Mouse (Mus musculus): ENCODE data around the gene Adamts7. TPM values are rescaled to one million over a fixed set of nuclear protein-coding genes. Genes with fewer than 3 reads are reported as not detected.

Gene Adamts7
- polyA plus RNA-seq, 1 experiment from 2014 or later: 7.9 TPM

DNA sequence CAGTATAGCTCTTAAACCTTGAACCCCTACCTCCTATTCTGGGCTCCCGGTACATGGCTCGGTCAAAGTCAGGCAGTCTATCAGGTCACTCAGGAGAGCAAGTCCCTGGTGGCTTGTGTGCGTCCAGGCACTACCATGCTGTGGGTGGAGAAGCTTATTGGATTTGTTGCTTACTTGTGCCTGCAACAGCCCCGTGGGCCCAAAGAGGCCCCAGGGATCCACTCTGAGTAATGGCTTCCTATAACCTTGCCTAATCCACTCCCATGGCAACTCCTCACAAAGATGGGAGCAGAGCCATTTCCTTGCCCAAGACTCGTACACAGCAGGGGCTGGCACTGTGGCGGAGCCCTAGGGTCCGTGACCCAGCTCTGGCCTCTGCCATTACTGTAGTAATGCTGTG, 38.2 kb downstream of the Adamts7 start:
- no peak overlapping the region for H3K9ac ChIP-seq
- 80% methylated on average over 7 of the region's 7 CpGs for WGBS
- no peak overlapping the region for H3K4me2 ChIP-seq
- no peaks in the 10 kb centered on the region for H3K9me3 ChIP-seq
- H3K4me1 ChIP-seq (replicated peaks): 0 out of 2 replicates have a peak, but pooled peaks cover 3% of the 10 kb centered on the region
- no peak for ATAC-seq (ENCODE audit: low FRiP score, low read depth)
- H3K27me3 ChIP-seq: no peaks in the 10 kb centered on the region
- H3K36me3 ChIP-seq: peaks cover 15% of the 10 kb centered on the region; the same call in 1 of the 2 replicates
- no peak overlapping the region for H3K4me3 ChIP-seq
- H3K27ac ChIP-seq (replicated peaks): no peak overlapping the region

DNA sequence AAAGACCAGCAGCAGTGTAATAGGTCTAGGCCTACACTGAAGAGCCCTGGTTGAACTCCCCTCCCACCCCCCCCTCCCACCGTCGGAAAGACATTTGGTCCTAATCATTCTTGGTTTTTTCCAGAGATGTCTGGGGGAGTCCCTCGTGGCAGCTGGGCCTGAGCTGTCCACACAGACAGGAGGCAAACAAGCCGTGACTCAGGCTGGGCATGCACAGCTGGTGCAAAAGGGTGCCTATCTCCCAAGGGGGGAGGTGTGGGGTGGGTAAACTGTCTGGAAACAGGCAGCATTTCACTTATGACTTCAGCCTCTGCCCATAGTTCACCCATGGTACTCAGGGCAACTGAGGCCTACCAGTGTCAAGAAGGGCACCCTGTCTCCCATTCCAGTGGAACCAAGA, 38.7 kb downstream of the Adamts7 start:
- no peak overlapping the region for H3K27ac ChIP-seq (replicated peaks)
- no peak overlapping the region for H3K4me3 ChIP-seq
- WGBS: 54% methylated on average over 4 of the region's 4 CpGs
- peaks cover 15% of the 10 kb centered on the region; the same call in 1 of the 2 replicates for H3K36me3 ChIP-seq
- no peak overlapping the region for H3K9ac ChIP-seq
- no peak overlapping the region for H3K4me2 ChIP-seq
- no peaks in the 10 kb centered on the region for H3K9me3 ChIP-seq
- 0 out of 2 replicates have a peak, but pooled peaks cover 3% of the 10 kb centered on the region for H3K4me1 ChIP-seq (replicated peaks)
- H3K27me3 ChIP-seq: no peaks in the 10 kb centered on the region
- ATAC-seq (ENCODE audit: low FRiP score, low read depth): no peak

DNA sequence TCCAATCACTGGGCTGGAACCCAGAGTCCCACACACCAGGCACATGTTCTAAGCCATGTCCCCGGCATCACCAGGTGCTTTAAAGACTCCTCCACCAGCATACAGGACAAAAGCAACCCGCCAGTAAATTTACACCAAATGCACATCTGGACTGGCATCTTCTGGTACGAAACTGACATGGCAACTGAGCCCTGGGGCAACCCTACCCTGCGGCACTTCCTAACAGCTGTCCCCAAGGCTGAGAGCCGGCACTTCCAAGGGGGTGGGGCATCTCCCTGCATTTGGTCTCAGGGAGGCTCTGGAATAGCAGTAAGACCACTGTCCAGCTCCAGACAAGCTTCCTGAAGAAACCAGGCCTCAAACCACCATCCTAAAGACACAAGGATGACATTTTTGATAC, 40.4 kb downstream of the Adamts7 start:
- Histone ChIP-seq H3K9ac (no peak overlapping the region), H3K4me3 (no peak overlapping the region), H3K36me3 (peaks cover 15% of the 10 kb centered on the region; the same call in 1 of the 2 replicates), H3K4me1 (replicated peaks) (0 out of 2 replicates have a peak, but pooled peaks cover 3% of the 10 kb centered on the region), H3K27me3 (no peaks in the 10 kb centered on the region), H3K9me3 (no peaks in the 10 kb centered on the region), H3K27ac (replicated peaks) (no peak overlapping the region), H3K4me2 (no peak overlapping the region)
- 80% methylated on average over 5 of the region's 5 CpGs for WGBS
- no peak for ATAC-seq (ENCODE audit: low FRiP score, low read depth)

DNA sequence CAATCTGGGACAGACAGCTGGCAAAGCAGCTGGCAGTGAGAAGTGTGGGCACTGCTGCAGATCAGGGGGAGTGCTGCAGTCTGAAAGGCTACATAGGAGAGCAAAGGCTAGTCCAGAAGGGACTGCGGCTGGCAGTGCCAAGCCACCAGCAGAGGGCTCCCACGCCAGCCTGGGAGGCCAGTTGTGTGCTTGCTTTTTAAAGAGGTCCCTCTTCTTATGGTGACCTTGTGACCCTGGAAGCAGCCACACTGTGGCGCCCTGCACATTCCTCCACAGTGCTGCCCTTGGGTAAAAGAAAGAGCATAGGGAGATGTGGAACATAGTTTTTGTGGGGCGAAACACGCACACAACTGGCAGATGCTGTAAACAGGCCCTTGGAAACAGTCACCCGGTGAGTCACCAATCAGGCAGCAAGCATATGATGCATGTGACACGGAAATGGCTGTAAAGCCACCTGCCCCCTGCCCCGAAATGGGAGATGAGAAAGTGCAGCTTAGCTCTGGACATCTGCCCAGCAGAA, 41.6 kb downstream of the Adamts7 start:
- Histone ChIP-seq H3K4me3 (no peak overlapping the region), H3K4me1 (replicated peaks) (no peaks in the 10 kb centered on the region), H3K9ac (no peak overlapping the region), H3K36me3 (peaks cover 19% of the 10 kb centered on the region; the same call in 1 of the 2 replicates), H3K27ac (replicated peaks) (no peak overlapping the region), H3K4me2 (no peak overlapping the region), H3K9me3 (no peaks in the 10 kb centered on the region), H3K27me3 (no peaks in the 10 kb centered on the region)
- WGBS: 58% methylated on average over 8 of the region's 8 CpGs
- peak; percentile 16; the same call in 1 of the 2 replicates for ATAC-seq (ENCODE audit: low FRiP score, low read depth)

DNA sequence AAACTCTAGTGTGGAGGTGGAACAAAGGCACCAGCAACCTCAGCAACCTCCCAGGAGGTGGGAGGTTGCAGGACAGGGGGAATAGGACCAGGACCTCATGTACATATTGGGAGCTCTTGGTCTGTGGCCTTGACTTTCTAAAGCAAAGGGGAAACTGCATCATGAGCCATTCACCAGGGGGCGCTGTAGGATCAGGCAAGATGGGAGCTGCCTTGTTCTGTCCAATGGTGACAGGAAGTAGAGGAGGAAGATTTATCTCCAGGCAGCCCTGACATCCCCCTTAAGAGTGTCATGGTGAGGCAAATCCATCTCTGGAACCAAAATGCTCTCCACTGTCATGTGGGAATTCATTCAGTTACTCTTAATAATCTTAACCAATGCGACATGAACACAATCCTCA, 43.6 kb downstream of the Adamts7 start:
- ATAC-seq (ENCODE audit: low FRiP score, low read depth): peak; percentile 49
- peaks cover 20% of the 10 kb centered on the region; the same call in 1 of the 2 replicates for H3K36me3 ChIP-seq
- 42% methylated on average over 2 of the region's 2 CpGs for WGBS

DNA sequence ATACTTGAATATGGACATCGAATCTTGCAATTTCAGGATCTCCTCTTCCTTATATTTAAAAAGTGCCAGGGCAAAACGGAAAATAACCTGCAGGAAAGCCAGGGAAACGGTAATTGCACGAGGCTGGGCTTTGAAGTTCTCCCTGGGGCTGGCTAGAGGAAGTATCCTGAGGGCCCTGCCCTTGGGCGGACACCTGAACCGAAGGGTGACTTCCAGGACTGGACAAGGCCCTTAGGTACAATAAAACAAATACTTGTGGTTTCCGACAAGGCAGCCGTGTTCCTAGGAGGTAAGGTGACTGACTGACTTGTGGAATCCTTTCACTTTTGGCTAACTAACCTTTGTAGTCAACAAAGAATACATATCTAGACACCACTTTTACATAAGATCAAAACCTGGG, 44.9 kb downstream of the Adamts7 start:
- 93% methylated on average over 8 of the region's 8 CpGs for WGBS
- ATAC-seq (ENCODE audit: low FRiP score, low read depth): no peak
- H3K4me3 ChIP-seq: no peak overlapping the region

More for the DNA sequence above, 43.6 kb downstream of the Adamts7 start:
- no peak overlapping the region for H3K4me3 ChIP-seq
- no peaks in the 10 kb centered on the region for H3K4me1 ChIP-seq (replicated peaks)
- H3K9me3 ChIP-seq: no peaks in the 10 kb centered on the region
- H3K27me3 ChIP-seq: no peaks in the 10 kb centered on the region
- H3K4me2 ChIP-seq: no peak overlapping the region
- H3K27ac ChIP-seq (replicated peaks): no peak overlapping the region
- no peak overlapping the region for H3K9ac ChIP-seq

DNA sequence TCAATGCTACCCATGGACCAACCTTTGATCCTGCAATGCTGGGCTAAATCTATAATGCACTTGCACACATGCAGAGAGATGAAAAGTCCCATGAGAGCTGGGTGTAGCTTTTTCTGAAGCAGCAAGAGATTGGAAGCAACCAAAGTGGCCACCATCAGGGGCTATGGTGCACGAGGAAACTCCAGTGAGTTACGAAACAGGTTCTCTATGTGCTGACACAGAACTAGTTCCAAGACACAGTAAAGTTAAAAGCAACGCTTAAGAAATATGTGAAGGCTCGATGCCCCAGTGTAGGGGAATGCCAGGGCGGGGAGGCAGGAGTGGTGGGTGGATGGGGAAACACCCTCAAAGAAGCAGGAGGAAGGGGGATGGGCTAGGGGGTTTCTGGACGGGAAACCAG, 45.8 kb downstream of the Adamts7 start:
- peaks cover 25% of the 10 kb centered on the region for H3K36me3 ChIP-seq
- no peaks in the 10 kb centered on the region for H3K27me3 ChIP-seq
- no peaks in the 10 kb centered on the region for H3K9me3 ChIP-seq
- 86% methylated on average over 6 of the region's 6 CpGs for WGBS
- no peak overlapping the region for H3K9ac ChIP-seq
- H3K4me1 ChIP-seq (replicated peaks): no peaks in the 10 kb centered on the region
- no peak overlapping the region for H3K4me3 ChIP-seq
- ATAC-seq (ENCODE audit: low FRiP score, low read depth): no peak
- H3K27ac ChIP-seq (replicated peaks): no peak overlapping the region
- no peak overlapping the region for H3K4me2 ChIP-seq

More for the DNA sequence above, 44.9 kb downstream of the Adamts7 start:
- Histone ChIP-seq H3K36me3 (peaks cover 20% of the 10 kb centered on the region), H3K9ac (no peak overlapping the region), H3K9me3 (no peaks in the 10 kb centered on the region), H3K4me1 (replicated peaks) (no peaks in the 10 kb centered on the region), H3K27ac (replicated peaks) (no peak overlapping the region), H3K4me2 (no peak overlapping the region), H3K27me3 (no peaks in the 10 kb centered on the region)

DNA sequence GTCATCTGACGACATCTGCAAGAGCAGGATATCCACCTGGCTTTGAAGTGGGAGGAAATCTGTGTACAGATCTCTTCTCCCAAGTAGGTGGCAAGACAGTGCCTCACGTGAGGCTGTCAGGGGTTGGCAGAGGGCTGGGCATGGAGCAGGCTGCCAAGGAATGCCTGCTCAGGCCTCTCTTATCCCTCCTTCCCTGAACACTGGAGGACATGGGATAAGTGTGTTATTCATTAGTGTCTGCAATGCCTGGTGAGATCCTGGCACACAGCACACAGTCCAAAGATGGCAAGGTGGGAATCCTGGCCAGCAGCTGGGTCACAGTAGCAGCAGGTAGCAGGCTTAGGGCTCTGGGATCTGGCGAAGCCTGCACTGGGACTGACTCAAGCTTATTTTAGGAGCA, 50.3 kb downstream of the Adamts7 start:
- Histone ChIP-seq H3K27me3 (no peaks in the 10 kb centered on the region), H3K4me3 (no peak overlapping the region), H3K4me1 (replicated peaks) (no peaks in the 10 kb centered on the region), H3K27ac (replicated peaks) (no peak overlapping the region), H3K4me2 (no peak overlapping the region), H3K36me3 (peaks cover 24% of the 10 kb centered on the region; the same call in 1 of the 2 replicates), H3K9me3 (no peaks in the 10 kb centered on the region), H3K9ac (no peak overlapping the region)
- ATAC-seq (ENCODE audit: low FRiP score, low read depth): no peak
- 73% methylated on average over 3 of the region's 3 CpGs for WGBS

DNA sequence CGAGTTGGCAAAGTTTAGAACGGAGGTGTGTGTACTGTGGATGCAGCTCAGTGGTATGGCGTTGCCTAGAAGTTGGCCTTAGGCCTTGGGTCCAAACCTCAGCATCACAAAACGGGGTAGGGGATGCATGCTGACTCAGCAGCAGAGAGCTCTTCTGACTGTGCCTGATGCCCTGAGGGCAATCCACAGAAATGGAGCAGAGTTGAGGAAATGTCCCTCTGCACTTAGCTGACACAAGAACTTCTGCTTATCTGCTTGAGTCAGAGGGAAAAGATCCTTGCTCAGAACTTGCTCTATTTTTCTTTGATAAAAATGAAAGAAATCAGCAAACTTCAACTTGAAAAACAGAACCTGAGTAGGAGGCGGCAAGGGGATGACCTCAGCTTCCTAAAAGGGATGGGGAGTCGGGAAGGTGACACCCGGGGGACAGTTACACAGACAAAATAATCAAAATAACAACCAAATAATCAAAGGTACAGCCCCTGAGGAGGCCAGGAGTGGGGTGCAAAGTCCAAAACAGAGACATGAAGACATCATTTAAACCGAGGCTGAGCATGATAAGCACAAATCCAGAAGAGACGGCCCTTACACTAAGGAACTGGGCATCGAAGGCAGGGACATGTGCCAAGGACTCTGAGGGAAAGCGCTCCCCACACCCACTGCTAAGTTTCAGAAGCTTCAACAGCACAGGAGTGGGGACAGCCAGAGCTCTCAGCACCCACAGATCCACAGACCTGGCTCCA, 53.6 kb downstream of the Adamts7 start:
- Histone ChIP-seq H3K4me2 (no peak overlapping the region), H3K4me1 (replicated peaks) (no peaks in the 10 kb centered on the region), H3K36me3 (peaks cover 40% of the 10 kb centered on the region), H3K9me3 (no peaks in the 10 kb centered on the region), H3K27me3 (no peaks in the 10 kb centered on the region), H3K4me3 (no peak overlapping the region), H3K27ac (replicated peaks) (no peak overlapping the region), H3K9ac (no peak overlapping the region)
- WGBS: 87% methylated on average over 11 of the region's 11 CpGs
- ATAC-seq (ENCODE audit: low FRiP score, low read depth): peak; percentile 42; the same call in 1 of the 2 replicates

DNA sequence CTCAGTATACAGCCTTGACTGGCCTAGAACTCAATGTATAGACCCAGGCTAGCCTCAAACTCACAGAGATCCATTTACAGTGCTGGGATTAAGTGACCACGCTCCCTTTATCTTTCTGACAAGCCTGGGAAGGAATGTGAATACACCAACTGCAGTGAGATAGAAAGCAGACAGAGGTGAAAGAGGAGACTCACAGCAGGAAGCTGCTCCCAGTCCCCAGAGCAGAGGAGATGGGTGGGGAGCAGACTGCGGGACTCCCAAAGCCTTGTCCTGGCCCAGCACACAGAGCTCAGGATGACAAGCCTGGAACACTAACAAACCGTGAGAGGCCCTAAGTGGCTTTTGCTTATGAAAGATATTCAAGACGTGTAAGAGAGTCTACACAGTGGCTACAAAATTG, 54.6 kb downstream of the Adamts7 start:
- H3K4me2 ChIP-seq: no peak overlapping the region
- no peak overlapping the region for H3K4me3 ChIP-seq
- no peaks in the 10 kb centered on the region for H3K4me1 ChIP-seq (replicated peaks)
- H3K9me3 ChIP-seq: no peaks in the 10 kb centered on the region
- ATAC-seq (ENCODE audit: low FRiP score, low read depth): no peak
- H3K9ac ChIP-seq: no peak overlapping the region
- H3K27ac ChIP-seq (replicated peaks): no peak overlapping the region
- 36% methylated on average over 4 of the region's 4 CpGs for WGBS
- peaks cover 41% of the 10 kb centered on the region for H3K36me3 ChIP-seq
- H3K27me3 ChIP-seq: no peaks in the 10 kb centered on the region

DNA sequence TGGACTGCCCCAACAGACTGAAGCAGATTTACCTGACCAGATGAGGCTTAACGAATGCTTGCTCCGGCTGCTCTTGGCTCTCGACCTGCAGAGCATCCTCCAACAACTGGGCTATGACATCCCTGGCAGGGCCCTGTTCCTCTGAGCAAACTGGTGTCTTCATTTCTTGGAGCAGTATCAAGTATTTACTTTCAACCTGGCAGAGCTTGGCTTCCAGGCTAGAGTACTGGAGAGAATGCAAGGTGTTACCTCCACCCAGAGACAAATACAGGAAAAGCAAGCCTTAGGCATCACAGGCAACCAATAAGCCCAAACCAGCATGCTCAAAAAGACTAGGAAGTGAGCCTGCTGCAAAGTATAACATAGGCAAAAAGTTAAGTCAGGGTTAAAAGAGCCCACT, 59.4 kb downstream of the Adamts7 start:
- no peaks in the 10 kb centered on the region for H3K4me1 ChIP-seq (replicated peaks)
- 91% methylated on average over 3 of the region's 3 CpGs for WGBS
- no peaks in the 10 kb centered on the region for H3K27me3 ChIP-seq
- H3K9ac ChIP-seq: no peak overlapping the region
- no peak overlapping the region for H3K27ac ChIP-seq (replicated peaks)
- H3K4me3 ChIP-seq: no peak overlapping the region
- no peaks in the 10 kb centered on the region for H3K9me3 ChIP-seq
- ATAC-seq (ENCODE audit: low FRiP score, low read depth): no peak
- peaks cover 43% of the 10 kb centered on the region for H3K36me3 ChIP-seq
- H3K4me2 ChIP-seq: no peak overlapping the region

DNA sequence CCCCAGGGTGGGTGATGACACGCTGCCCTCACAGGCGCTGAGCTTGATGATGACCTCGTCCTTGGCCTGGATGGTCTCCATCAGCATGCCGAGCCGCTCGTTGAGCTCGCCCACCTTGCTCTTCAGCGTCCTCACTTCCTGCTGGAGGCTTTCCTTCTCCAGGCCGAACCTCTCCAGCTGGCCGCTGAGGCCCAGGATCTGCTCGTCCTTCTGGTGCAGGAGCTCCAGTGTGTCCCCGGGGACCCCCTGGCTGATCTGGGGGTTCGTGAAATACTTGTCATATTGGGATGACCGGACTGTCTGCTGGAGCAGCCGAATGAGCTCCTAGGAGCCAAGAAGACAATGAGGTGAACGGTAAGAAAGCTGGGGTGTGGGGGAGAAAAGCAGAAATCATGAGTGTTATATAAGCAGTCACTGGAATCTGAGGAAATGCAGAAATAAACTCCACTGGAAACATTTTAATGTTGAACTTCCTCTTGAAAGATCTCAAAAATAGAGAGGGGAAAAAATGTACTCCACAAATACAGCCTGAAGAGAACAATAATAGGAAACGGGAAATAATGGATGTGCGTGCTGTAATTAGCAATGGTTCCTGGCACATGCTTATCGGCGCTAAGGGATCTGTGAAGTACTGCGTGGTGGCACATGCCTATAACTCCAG, 63.3 kb downstream of the Adamts7 start:
- no peak for ATAC-seq (ENCODE audit: low FRiP score, low read depth)
- H3K4me2 ChIP-seq: no peak overlapping the region
- H3K4me3 ChIP-seq: no peak overlapping the region
- no peaks in the 10 kb centered on the region for H3K9me3 ChIP-seq
- H3K27ac ChIP-seq (replicated peaks): no peak overlapping the region
- no peaks in the 10 kb centered on the region for H3K27me3 ChIP-seq
- peaks cover 20% of the 10 kb centered on the region; the same call in 1 of the 2 replicates for H3K36me3 ChIP-seq
- H3K9ac ChIP-seq: no peak overlapping the region
- 87% methylated on average over 21 of the region's 21 CpGs for WGBS
- H3K4me1 ChIP-seq (replicated peaks): no peaks in the 10 kb centered on the region
